Mouse (Mus musculus) lung, adult 18-20 months (tissue): ENCODE measurements at regions not wholly inside any gene's neighbourhood (a gene's known extent, or its start where the extent isn't known, plus 50 kb on each side); places are given as distances from the start of the nearest gene placed in this dataset.

Experiments
- DNase-seq, 2 experiments: peaks; one replicate each; pipeline ENCODE4 v3.0.0; 2022; ENCODE audit warnings: mixed read lengths in 2 of 2

- DNase-seq, result no peak
Measured at GRCm38 (mm10) chr9:94467846-94468245, 70.0 kb downstream of the 1190002N15Rik start.

- DNase-seq, result peak; percentile 60 to 70
Measured at GRCm38 (mm10) chr9:94456085-94456531, 81.8 kb downstream of the 1190002N15Rik start.

GRCm38 (mm10) chr9:94455466-94455865, 82.4 kb downstream of the 1190002N15Rik start:
- DNase-seq, result no peak

GRCm38 (mm10) chr9:94449911-94450310, 88.0 kb downstream of the 1190002N15Rik start:
- DNase-seq, result peak in 1 of 2 experiments; percentile 25

- no peak for DNase-seq
Measured at GRCm38 (mm10) chr9:94446182-94446763, 91.6 kb downstream of the 1190002N15Rik start.

- DNase-seq, result no peak
Measured at GRCm38 (mm10) chr9:94444140-94444789, 93.6 kb downstream of the 1190002N15Rik start.

GRCm38 (mm10) chr9:94441393-94441792, 96.5 kb downstream of the 1190002N15Rik start:
- DNase-seq, result no peak

- DNase-seq, result no peak
Measured at GRCm38 (mm10) chr9:94433468-94433867, 104.4 kb downstream of the 1190002N15Rik start.

GRCm38 (mm10) chr9:94432144-94432747, 105.6 kb downstream of the 1190002N15Rik start:
- DNase-seq, result no peak

GRCm38 (mm10) chr9:94431540-94431939, 106.3 kb downstream of the 1190002N15Rik start:
- DNase-seq, result no peak

GRCm38 (mm10) chr9:94430996-94431395, 106.9 kb downstream of the 1190002N15Rik start:
- DNase-seq, result no peak

- DNase-seq, result no peak
Measured at GRCm38 (mm10) chr9:94426740-94427139, 111.1 kb downstream of the 1190002N15Rik start.

- no peak for DNase-seq
Measured at GRCm38 (mm10) chr9:94425804-94426203, 112.1 kb downstream of the 1190002N15Rik start.

- no peak for DNase-seq
Measured at GRCm38 (mm10) chr9:94424438-94425135, 113.3 kb downstream of the 1190002N15Rik start.

- no peak for DNase-seq
Measured at GRCm38 (mm10) chr9:94410546-94410945, 127.3 kb downstream of the 1190002N15Rik start.

GRCm38 (mm10) chr9:94410042-94410441, 127.8 kb downstream of the 1190002N15Rik start:
- DNase-seq, result no peak

- peak in 1 of 2 experiments; percentile 35 for DNase-seq
Measured at GRCm38 (mm10) chr9:94408635-94409323, 129.1 kb downstream of the 1190002N15Rik start.

- DNase-seq, result no peak
Measured at GRCm38 (mm10) chr9:94407671-94408070, 130.2 kb downstream of the 1190002N15Rik start.

GRCm38 (mm10) chr9:94404551-94404950, 133.3 kb downstream of the 1190002N15Rik start:
- no peak for DNase-seq

GRCm38 (mm10) chr9:94400596-94400995, 137.3 kb downstream of the 1190002N15Rik start:
- DNase-seq, result no peak

- no peak for DNase-seq
Measured at GRCm38 (mm10) chr9:94395215-94395614, 142.7 kb downstream of the 1190002N15Rik start.

- no peak for DNase-seq
Measured at GRCm38 (mm10) chr9:94386190-94386589, 151.7 kb downstream of the 1190002N15Rik start.

GRCm38 (mm10) chr9:94382293-94382692, 155.6 kb downstream of the 1190002N15Rik start:
- DNase-seq, result no peak
